Mouse (Mus musculus) testis, adult 2 months (tissue): ENCODE data around the gene Rrnad1. TPM values are rescaled to one million over a fixed set of nuclear protein-coding genes. Genes with fewer than 3 reads are reported as not detected.

Source experiments
- H3K27ac ChIP-seq: fragments of 200-500 bp; 2 replicates; pipeline ENCODE4 v1.5.1; 2012; ENCODE audit warnings: low read depth, low read length; ENCODE audit not compliant: control insufficient read depth, insufficient read depth
- H3K27me3 ChIP-seq: fragments of 200-500 bp; 2 replicates; pipeline ENCODE4 v1.6.1; 2012; ENCODE audit warnings: mild to moderate bottlenecking, low read length, moderate library complexity; ENCODE audit not compliant: control insufficient read depth, insufficient read depth
- H3K36me3 ChIP-seq: fragments of 200-500 bp; 2 replicates; pipeline ENCODE4 v1.6.1; 2012; ENCODE audit warnings: mild to moderate bottlenecking, low read length; ENCODE audit not compliant: control insufficient read depth, insufficient read depth
- H3K4me1 ChIP-seq: fragments of 200-500 bp; 2 replicates; pipeline ENCODE4 v1.6.1; 2012; ENCODE audit warnings: low read length; ENCODE audit not compliant: control insufficient read depth, insufficient read depth
- H3K4me3 ChIP-seq: fragments of 200-500 bp; 2 replicates; pipeline ENCODE4 v1.5.1; 2012; ENCODE audit warnings: low read depth, mild to moderate bottlenecking, low read length, moderate library complexity, mixed read lengths; ENCODE audit not compliant: control insufficient read depth
- CTCF ChIP-seq: fragments of 200-500 bp; IDR thresholded peaks from 2 replicates; pipeline ENCODE4 v1.5.1; 2012; ENCODE audit warnings: low read depth, mild to moderate bottlenecking, inconsistent platforms, low read length, moderate library complexity; ENCODE audit not compliant: control insufficient read depth, insufficient read depth, insufficient replicate concordance
- POLR2A ChIP-seq: fragments of 200-500 bp; IDR thresholded peaks from 2 replicates; pipeline ENCODE4 v1.6.1; 2012; ENCODE audit warnings: low read depth, mild to moderate bottlenecking, inconsistent platforms, low read length, moderate library complexity; ENCODE audit not compliant: control insufficient read depth
- polyA plus RNA-seq: library from polyadenylated mRNA; depleted of rRNA; stranded (reverse); fragments of >200 nt; gene quantifications from 2 replicates; pipeline ENCODE4 v1.2.3, GENCODE M21; 2012; rRNA removed

The Rrnad1 gene
- polyA plus RNA-seq, 1 experiment: 22.2 TPM

DNA sequence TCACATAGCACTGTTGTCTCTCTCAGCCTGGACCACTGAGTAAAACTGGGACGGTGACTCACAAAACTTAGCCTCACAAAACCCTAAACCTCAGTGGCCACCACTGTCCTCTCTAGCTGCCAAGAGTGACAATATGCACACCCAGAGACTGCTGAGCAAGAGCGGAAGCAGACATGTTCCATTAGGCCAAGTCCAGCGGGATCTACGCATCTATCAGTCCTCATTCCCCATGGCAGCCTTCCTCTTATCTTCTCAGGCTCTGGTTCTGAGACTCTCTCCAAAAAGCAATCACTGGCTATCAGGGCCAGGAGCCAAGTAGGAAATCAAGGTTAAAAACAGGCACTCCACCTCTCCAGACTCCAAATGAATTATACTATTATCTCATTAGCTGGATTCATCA, 52.8 kb downstream of the Rrnad1 start:
- Histone ChIP-seq H3K4me3 (no peak overlapping the region), H3K27ac (no peak overlapping the region), H3K4me1 (no peaks in the 10 kb centered on the region), H3K36me3 (peaks cover 2% of the 10 kb centered on the region; the same call in 1 of the 2 replicates), H3K27me3 (no peaks in the 10 kb centered on the region)
- TF ChIP-seq CTCF (no peak), POLR2A (no peak)

Other genes with a start within 250 kb of the Rrnad1 start
- gene Lrrc71, start 182.1 kb downstream of the Rrnad1 start, polyA plus RNA-seq: 135 and 136 TPM in 2 replicates
- 0.64 and 0.94 TPM in 2 replicates for gene Ntrk1, start 135.6 kb downstream of the Rrnad1 start, polyA plus RNA-seq
- gene Insrr, start 133.8 kb downstream of the Rrnad1 start, polyA plus RNA-seq: 0.06 and 0.17 TPM in 2 replicates
- 4.1 and 4.3 TPM in 2 replicates for gene Pear1, start 106.4 kb downstream of the Rrnad1 start, polyA plus RNA-seq
- 0.04 and 0.10 TPM in 2 replicates for gene Sh2d2a, start 84.0 kb downstream of the Rrnad1 start, polyA plus RNA-seq
- gene Prcc, start 45.1 kb downstream of the Rrnad1 start, polyA plus RNA-seq: 16.2 and 17.5 TPM in 2 replicates
- gene Hdgf, start 24.4 kb downstream of the Rrnad1 start, polyA plus RNA-seq: 167 and 171 TPM in 2 replicates
- gene Mrpl24, start 11.2 kb downstream of the Rrnad1 start, polyA plus RNA-seq: 79.1 and 96.3 TPM in 2 replicates
- gene Isg20l2, start 403 bp downstream of the Rrnad1 start, polyA plus RNA-seq: 59.9 and 60.6 TPM in 2 replicates
- gene Crabp2, start 17.9 kb upstream of the Rrnad1 start, polyA plus RNA-seq: 0.26 and 2.0 TPM in 2 replicates
- gene Nes, start 40.4 kb upstream of the Rrnad1 start, polyA plus RNA-seq: 0.26 and 0.51 TPM in 2 replicates
- gene Bcan, start 69.5 kb upstream of the Rrnad1 start, polyA plus RNA-seq: 0.13 and 0.23 TPM in 2 replicates
- 14.0 and 15.7 TPM in 2 replicates for gene Hapln2, start 96.9 kb upstream of the Rrnad1 start, polyA plus RNA-seq
- gene Gpatch4, start 112.4 kb upstream of the Rrnad1 start, polyA plus RNA-seq: 6.7 and 6.9 TPM in 2 replicates
- gene Naxe, start 127.8 kb upstream of the Rrnad1 start, polyA plus RNA-seq: 61.7 and 61.8 TPM in 2 replicates
- 176 and 193 TPM in 2 replicates for gene Ttc24, start 147.6 kb upstream of the Rrnad1 start, polyA plus RNA-seq
- 3.8 and 4.9 TPM in 2 replicates for gene Iqgap3, start 151.3 kb upstream of the Rrnad1 start, polyA plus RNA-seq
- gene Mef2d, start 211.7 kb upstream of the Rrnad1 start, polyA plus RNA-seq: 16.0 and 17.6 TPM in 2 replicates